Mouse (Mus musculus) kidney, embryonic 14.5 days (tissue): ENCODE measurements around the gene Vamp9. TPM values are rescaled to one million over a fixed set of nuclear protein-coding genes. Genes with fewer than 3 reads are reported as not detected.
A peak's percentile ranks its signal among the peaks of the same experiment; 100 is the strongest.

Source experiments
- ATAC-seq: fragments of 200-750 bp; cut with Nextera tagmentation; 2 replicates; pipeline ENCODE4 v1.8.0; 2017; ENCODE audit warnings: moderate number of reproducible peaks, mild to moderate bottlenecking, moderate TSS enrichment, moderate library complexity; ENCODE audit not compliant: low FRiP score, low TSS enrichment
- H3K27ac ChIP-seq: fragments of 300-500 bp; sonication (generic); 2 replicates; pipeline ENCODE4 v1.5.1; 2014; ENCODE audit warnings: low read depth, mild to moderate bottlenecking, low read length, moderate library complexity, mixed read lengths
- H3K27me3 ChIP-seq: fragments of 300-500 bp; sonication (generic); 2 replicates; pipeline ENCODE4 v1.6.1; 2014; ENCODE audit warnings: mild to moderate bottlenecking, low read length; ENCODE audit not compliant: control insufficient read depth, insufficient read depth
- H3K36me3 ChIP-seq: fragments of 300-500 bp; sonication (generic); 2 replicates; pipeline ENCODE4 v1.6.1; 2014; ENCODE audit warnings: low read length, mixed read lengths; ENCODE audit not compliant: control insufficient read depth, insufficient read depth
- H3K4me1 ChIP-seq: fragments of 300-500 bp; sonication (generic); 2 replicates; pipeline ENCODE4 v1.6.1; 2014; ENCODE audit warnings: low read length, mixed read lengths; ENCODE audit not compliant: control insufficient read depth, insufficient read depth
- H3K4me2 ChIP-seq: fragments of 300-500 bp; sonication (generic); replicated peaks from 2 replicates; pipeline ENCODE4 v1.6.1; 2014; ENCODE audit warnings: low read depth, mild to moderate bottlenecking, low read length
- H3K4me3 ChIP-seq: fragments of 300-500 bp; sonication (generic); 2 replicates; pipeline ENCODE4 v1.5.1; 2014; ENCODE audit warnings: mild to moderate bottlenecking, low read length
- H3K9ac ChIP-seq: fragments of 300-500 bp; sonication (generic); 2 replicates; pipeline ENCODE4 v1.6.1; 2014; ENCODE audit warnings: low read depth, mild to moderate bottlenecking, low read length, moderate library complexity
- H3K9me3 ChIP-seq: fragments of 300-500 bp; sonication (generic); 2 replicates; pipeline ENCODE4 v1.6.1; 2016; ENCODE audit warnings: low read length; ENCODE audit not compliant: control insufficient read depth
- WGBS: fragments of 180-500 bp; shearing (Covaris S2); extraction: QIAGEN DNeasy Blood & Tissue Kit; methylation state at CpG from one replicate; pipeline ENCODE4 v1.1.7; 2014; 5-methylcytosine and 5-hydroxymethylcytosine counted together
- polyA plus RNA-seq: library from polyadenylated mRNA; unstranded; fragments of >200 nt; fragmentation: Nextera tagmentation; extraction: Ambion mirVana; gene quantifications from 2 replicates; pipeline ENCODE4 v1.2.1, GENCODE M21; 2014

Vamp9 gene
- polyA plus RNA-seq, 1 experiment from 2014 or later, result not detected

DNA sequence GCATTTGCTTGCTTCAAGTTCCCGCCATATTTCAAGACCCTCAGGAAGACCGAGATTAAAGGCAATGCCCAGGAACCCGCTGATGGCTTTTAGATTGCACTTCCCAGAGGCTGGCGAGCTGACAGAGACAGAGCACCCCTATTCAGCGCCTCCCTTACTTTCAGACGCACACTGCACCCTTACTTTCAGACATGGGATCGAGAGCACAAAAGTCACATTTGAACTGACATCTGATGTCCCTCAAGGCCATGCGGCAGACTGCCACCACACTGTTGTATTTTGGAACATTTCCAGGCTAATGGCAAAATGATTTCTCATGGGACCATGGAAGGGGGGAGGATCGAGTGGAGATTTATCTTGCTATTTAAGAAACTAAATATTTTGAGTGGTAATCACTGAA, 28.5 kb upstream of the Vamp9 start:
- Histone ChIP-seq H3K27ac (no peak overlapping the region), H3K9ac (no peak overlapping the region), H3K9me3 (no peaks in the 10 kb centered on the region; the same call in 1 of the 2 replicates), H3K27me3 (no peaks in the 10 kb centered on the region), H3K4me1 (no peaks in the 10 kb centered on the region), H3K36me3 (no peaks in the 10 kb centered on the region), H3K4me3 (no peak overlapping the region), H3K4me2 (no peak overlapping the region)
- ATAC-seq, result no peak
- 62% methylated on average over 9 of the region's 9 CpGs for WGBS

DNA sequence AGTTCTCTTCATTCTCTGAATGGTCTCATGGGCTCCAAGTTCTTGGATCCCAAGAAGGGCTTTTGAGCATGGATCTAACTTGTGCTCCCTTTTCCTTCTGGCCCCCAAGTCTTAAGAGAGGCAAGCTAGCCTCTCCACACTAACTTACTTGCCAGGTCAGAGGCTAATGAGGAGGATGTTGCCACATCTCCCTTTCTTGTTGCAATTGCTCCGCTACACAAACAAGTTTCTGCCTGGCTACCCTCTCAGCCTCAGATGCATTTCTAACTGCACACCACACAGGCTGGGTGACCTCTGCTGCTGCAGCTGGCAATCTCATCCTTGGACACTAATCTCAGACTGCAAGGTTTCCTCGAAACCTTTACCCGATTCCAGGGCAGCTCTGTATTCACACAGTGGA, 23.6 kb upstream of the Vamp9 start:
- Histone ChIP-seq H3K4me2 (no peak overlapping the region), H3K4me3 (no peak overlapping the region), H3K27me3 (no peaks in the 10 kb centered on the region), H3K9ac (no peak overlapping the region), H3K36me3 (no peaks in the 10 kb centered on the region), H3K9me3 (no peaks in the 10 kb centered on the region), H3K4me1 (no peaks in the 10 kb centered on the region), H3K27ac (no peak overlapping the region)
- ATAC-seq, result no peak
- 74% methylated on average over 3 of the region's 3 CpGs for WGBS

- no peak for ATAC-seq
- H3K36me3 ChIP-seq, result no peaks in the 10 kb centered on the region
- H3K27ac ChIP-seq, result no peak overlapping the region
- H3K4me3 ChIP-seq, result no peak overlapping the region
- WGBS, result 91% methylated on average over 4 of the region's 4 CpGs
- H3K9ac ChIP-seq, result no peak overlapping the region
- no peak overlapping the region for H3K4me2 ChIP-seq
- H3K27me3 ChIP-seq, result no peaks in the 10 kb centered on the region
- no peaks in the 10 kb centered on the region for H3K4me1 ChIP-seq
- H3K9me3 ChIP-seq, result no peaks in the 10 kb centered on the region
Measured at GRCm38 (mm10) chr5:99884035-99884434, 22.0 kb upstream of the Vamp9 start.

GRCm38 (mm10) chr5:99887133-99887532, 18.9 kb upstream of the Vamp9 start:
- 87% methylated on average over 1 of the region's 1 CpGs for WGBS
- ATAC-seq, result no peak
- H3K9ac ChIP-seq, result no peak overlapping the region

DNA sequence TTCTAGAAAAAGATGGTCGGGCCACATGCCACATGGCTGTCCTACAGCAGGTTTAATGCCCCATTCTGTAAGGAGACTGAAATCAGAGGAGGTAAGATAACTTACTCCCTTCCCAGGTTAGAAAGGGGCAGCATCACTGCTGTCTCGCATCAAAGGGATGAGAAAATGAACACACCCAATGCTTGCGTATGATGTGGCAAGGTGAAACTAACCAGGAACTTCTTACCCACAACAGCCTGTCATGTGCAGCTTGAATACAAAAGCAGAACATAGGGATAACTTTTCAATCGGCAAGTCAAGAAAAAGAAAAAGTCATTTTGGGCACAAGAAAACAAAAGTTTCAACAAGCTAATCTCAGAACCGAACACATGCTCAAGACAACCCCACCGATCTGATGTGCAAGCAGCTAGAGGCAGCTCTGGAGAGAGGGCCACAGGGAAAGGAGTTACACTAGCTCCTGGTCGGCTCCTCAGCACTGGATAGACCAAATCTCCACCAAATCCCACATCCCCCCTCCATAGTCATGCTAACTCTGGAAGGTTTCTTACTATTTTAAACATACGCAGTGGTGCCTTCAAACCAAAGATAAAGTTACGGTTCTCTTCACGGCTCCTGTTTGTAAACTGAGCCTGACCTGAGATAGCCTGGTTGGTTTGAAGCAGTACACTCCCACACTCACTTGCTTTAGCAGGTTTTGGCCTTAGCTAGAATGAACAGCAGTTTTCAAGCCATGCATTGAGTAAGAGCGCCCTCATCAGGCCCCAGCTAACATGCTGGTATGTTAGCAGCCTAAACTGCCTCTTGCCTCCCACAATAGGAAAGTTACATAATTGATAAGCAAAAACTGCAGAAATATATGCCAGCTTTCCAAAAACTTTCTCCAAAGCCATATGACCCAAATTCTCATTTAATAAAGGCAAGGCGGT, 14.3 kb upstream of the Vamp9 start:
- 47% methylated on average over 12 of the region's 12 CpGs for WGBS
- no peak for ATAC-seq
- Histone ChIP-seq H3K27ac (no peak overlapping the region), H3K27me3 (no peaks in the 10 kb centered on the region), H3K36me3 (no peaks in the 10 kb centered on the region), H3K9ac (no peak overlapping the region), H3K4me2 (no peak overlapping the region), H3K9me3 (no peaks in the 10 kb centered on the region), H3K4me1 (no peaks in the 10 kb centered on the region), H3K4me3 (no peak overlapping the region)

More at GRCm38 (mm10) chr5:99887133-99887532, 18.9 kb upstream of the Vamp9 start:
- Histone ChIP-seq H3K27ac (no peak overlapping the region), H3K27me3 (no peaks in the 10 kb centered on the region), H3K4me3 (no peak overlapping the region), H3K9me3 (no peaks in the 10 kb centered on the region), H3K4me2 (no peak overlapping the region), H3K4me1 (no peaks in the 10 kb centered on the region), H3K36me3 (no peaks in the 10 kb centered on the region)

- H3K4me2 ChIP-seq, result no peak overlapping the region
- ATAC-seq, result peak; percentile 79; the same call in 1 of the 2 replicates
- H3K27ac ChIP-seq, result no peak overlapping the region
- no peaks in the 10 kb centered on the region for H3K27me3 ChIP-seq
- no peaks in the 10 kb centered on the region for H3K36me3 ChIP-seq
- WGBS, result 8% methylated on average over 6 of the region's 6 CpGs
- no peaks in the 10 kb centered on the region for H3K4me1 ChIP-seq
- no peak overlapping the region for H3K4me3 ChIP-seq
- H3K9ac ChIP-seq, result no peak overlapping the region
- H3K9me3 ChIP-seq, result no peaks in the 10 kb centered on the region
Measured at GRCm38 (mm10) chr5:99900041-99900440, 6.0 kb upstream of the Vamp9 start.

GRCm38 (mm10) chr5:99905731-99906130, 323 bp upstream of the Vamp9 start:
- Histone ChIP-seq H3K4me3 (peak overlapping the region; percentile 59; the same call in 1 of the 2 replicates), H3K9me3 (no peaks in the 10 kb centered on the region), H3K4me1 (no peaks in the 10 kb centered on the region), H3K27me3 (no peaks in the 10 kb centered on the region), H3K36me3 (no peaks in the 10 kb centered on the region), H3K4me2 (no peak overlapping the region), H3K27ac (no peak overlapping the region; the same call in 1 of the 2 replicates), H3K9ac (no peak overlapping the region)
- 64% methylated on average over 7 of the region's 7 CpGs for WGBS
- peak; percentile 1; the same call in 1 of the 2 replicates for ATAC-seq

DNA sequence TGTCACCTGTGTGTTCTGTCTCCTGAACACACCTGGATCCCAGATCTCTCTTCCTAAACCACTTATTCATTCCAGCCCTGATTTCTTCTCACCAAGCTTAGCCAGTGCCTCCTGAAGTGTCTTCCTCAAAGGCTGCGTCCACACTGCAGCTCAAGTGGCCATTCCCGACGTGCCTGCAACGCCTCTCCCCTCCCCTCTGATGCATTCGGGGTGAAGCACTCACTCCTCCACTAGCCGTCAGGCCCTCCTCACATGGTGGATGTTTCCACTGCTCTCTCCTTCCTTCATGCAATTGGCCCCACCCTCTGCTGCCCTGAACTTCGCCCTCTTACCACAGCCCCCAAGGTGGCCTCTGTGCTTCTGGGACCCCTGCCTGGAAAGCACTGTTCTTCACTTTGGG, 9.4 kb downstream of the Vamp9 start:
- Histone ChIP-seq H3K4me3 (no peak overlapping the region), H3K27ac (no peak overlapping the region), H3K4me1 (no peaks in the 10 kb centered on the region), H3K36me3 (no peaks in the 10 kb centered on the region), H3K9ac (no peak overlapping the region), H3K27me3 (no peaks in the 10 kb centered on the region), H3K9me3 (no peaks in the 10 kb centered on the region), H3K4me2 (no peak overlapping the region)
- whole genome bisulfite sequencing, result 29% methylated on average over 7 of the region's 7 CpGs
- ATAC-seq, result no peak

- no peak overlapping the region for H3K27ac ChIP-seq
- H3K9me3 ChIP-seq, result no peaks in the 10 kb centered on the region
- WGBS, result 90% methylated on average over 8 of the region's 8 CpGs
- H3K9ac ChIP-seq, result no peak overlapping the region
- H3K36me3 ChIP-seq, result no peaks in the 10 kb centered on the region
- H3K27me3 ChIP-seq, result no peaks in the 10 kb centered on the region
- no peak overlapping the region for H3K4me3 ChIP-seq
- H3K4me1 ChIP-seq, result no peaks in the 10 kb centered on the region
- ATAC-seq, result no peak
- H3K4me2 ChIP-seq, result no peak overlapping the region
Measured at GRCm38 (mm10) chr5:99922033-99922432, 16.0 kb downstream of the Vamp9 start.
